Mouse (Mus musculus): ENCODE data around the gene Hmg20b. TPM values are rescaled to one million over a fixed set of nuclear protein-coding genes. Genes with fewer than 3 reads are reported as not detected.

Gene Hmg20b
- total RNA-seq, 2 experiments from 2014 or later: 18.3 to 20.3 TPM

- peak in 1 of 2 experiments; percentile 75 for DNase-seq (ENCODE audit: extremely low spot score in 1 of 2, low spot score in 2 of 2)
- intact Hi-C loops (cut with DNase I): no loop called here
These were observed 33.0 kb downstream of the Hmg20b start for GRCm38 (mm10) chr10:81317273-81317672.

GRCm38 (mm10) chr10:81316338-81317060 is 33.8 kb downstream of the Hmg20b start:
- no peak for DNase-seq (ENCODE audit: extremely low spot score in 1 of 2, low spot score in 2 of 2)
- intact Hi-C loops (cut with DNase I): no loop called here

GRCm38 (mm10) chr10:81315587-81315986 is 34.7 kb downstream of the Hmg20b start:
- intact Hi-C loops (cut with DNase I): no loop called here
- no peak for DNase-seq (ENCODE audit: extremely low spot score in 1 of 2, low spot score in 2 of 2)

GRCm38 (mm10) chr10:81314201-81314600 is 36.1 kb downstream of the Hmg20b start:
- DNase-seq (ENCODE audit: extremely low spot score in 1 of 2, low spot score in 2 of 2): no peak
- intact Hi-C loops (cut with DNase I): no loop called here

GRCm38 (mm10) chr10:81313581-81313980 is 36.7 kb downstream of the Hmg20b start:
- intact Hi-C loops (cut with DNase I): no loop called here
- DNase-seq (ENCODE audit: extremely low spot score in 1 of 2, low spot score in 2 of 2): no peak

- no peak for DNase-seq (ENCODE audit: extremely low spot score in 1 of 2, low spot score in 2 of 2)
- intact Hi-C loops (cut with DNase I): no loop called here
These were observed 40.7 kb downstream of the Hmg20b start for GRCm38 (mm10) chr10:81309571-81309970.

GRCm38 (mm10) chr10:81306837-81307682 is 43.2 kb downstream of the Hmg20b start:
- peak in 1 of 2 experiments; percentile 38 for DNase-seq (ENCODE audit: extremely low spot score in 1 of 2, low spot score in 2 of 2)
- intact Hi-C loops (cut with DNase I): no loop called here

- DNase-seq (ENCODE audit: extremely low spot score in 1 of 2, low spot score in 2 of 2): no peak
- intact Hi-C loops (cut with DNase I): no loop called here
These were observed 44.1 kb downstream of the Hmg20b start for GRCm38 (mm10) chr10:81306173-81306668.

- DNase-seq (ENCODE audit: extremely low spot score in 1 of 2, low spot score in 2 of 2): no peak
These were observed 44.6 kb downstream of the Hmg20b start for GRCm38 (mm10) chr10:81305663-81306062.

GRCm38 (mm10) chr10:81304597-81305238 is 45.6 kb downstream of the Hmg20b start:
- peak in 1 of 2 experiments; percentile 69 for DNase-seq (ENCODE audit: extremely low spot score in 1 of 2, low spot score in 2 of 2)
- intact Hi-C loops (cut with DNase I): no loop called here

More at GRCm38 (mm10) chr10:81305663-81306062, 44.6 kb downstream of the Hmg20b start:
- intact Hi-C loops (cut with DNase I): no loop called here

- intact Hi-C loops (cut with DNase I): no loop called here
- no peak for DNase-seq (ENCODE audit: extremely low spot score in 1 of 2, low spot score in 2 of 2)
These were observed 46.5 kb downstream of the Hmg20b start for GRCm38 (mm10) chr10:81303761-81304160.

GRCm38 (mm10) chr10:81303258-81303657 is 47.0 kb downstream of the Hmg20b start:
- DNase-seq (ENCODE audit: extremely low spot score in 1 of 2, low spot score in 2 of 2): no peak
- intact Hi-C loops (cut with DNase I): no loop called here

GRCm38 (mm10) chr10:81302781-81303218 is 47.5 kb downstream of the Hmg20b start:
- intact Hi-C loops (cut with DNase I): no loop called here

GRCm38 (mm10) chr10:81302288-81302687 is 48.0 kb downstream of the Hmg20b start:
- DNase-seq (ENCODE audit: extremely low spot score in 1 of 2, low spot score in 2 of 2): no peak
- intact Hi-C loops (cut with DNase I): no loop called here

More at GRCm38 (mm10) chr10:81302781-81303218, 47.5 kb downstream of the Hmg20b start:
- peak in 1 of 2 experiments; percentile 69 for DNase-seq (ENCODE audit: extremely low spot score in 1 of 2, low spot score in 2 of 2)

- intact Hi-C loops (cut with DNase I): no loop called here
- no peak for DNase-seq (ENCODE audit: extremely low spot score in 1 of 2, low spot score in 2 of 2)
These were observed 49.0 kb downstream of the Hmg20b start for GRCm38 (mm10) chr10:81301321-81301720.

- DNase-seq (ENCODE audit: extremely low spot score in 1 of 2, low spot score in 2 of 2): no peak
- intact Hi-C loops (cut with DNase I): no loop called here
These were observed 49.9 kb downstream of the Hmg20b start for GRCm38 (mm10) chr10:81300352-81300907.

- DNase-seq (ENCODE audit: extremely low spot score in 1 of 2, low spot score in 2 of 2): no peak
These were observed 50.5 kb downstream of the Hmg20b start for GRCm38 (mm10) chr10:81299585-81300351.

More at GRCm38 (mm10) chr10:81299585-81300351, 50.5 kb downstream of the Hmg20b start:
- intact Hi-C loops (cut with DNase I): no loop called here

Data from left cerebral cortex, postnatal 10 days (tissue).